Comparison of ENCODE assay signal across 8 mouse cellular contexts in the genomic region with DNA sequence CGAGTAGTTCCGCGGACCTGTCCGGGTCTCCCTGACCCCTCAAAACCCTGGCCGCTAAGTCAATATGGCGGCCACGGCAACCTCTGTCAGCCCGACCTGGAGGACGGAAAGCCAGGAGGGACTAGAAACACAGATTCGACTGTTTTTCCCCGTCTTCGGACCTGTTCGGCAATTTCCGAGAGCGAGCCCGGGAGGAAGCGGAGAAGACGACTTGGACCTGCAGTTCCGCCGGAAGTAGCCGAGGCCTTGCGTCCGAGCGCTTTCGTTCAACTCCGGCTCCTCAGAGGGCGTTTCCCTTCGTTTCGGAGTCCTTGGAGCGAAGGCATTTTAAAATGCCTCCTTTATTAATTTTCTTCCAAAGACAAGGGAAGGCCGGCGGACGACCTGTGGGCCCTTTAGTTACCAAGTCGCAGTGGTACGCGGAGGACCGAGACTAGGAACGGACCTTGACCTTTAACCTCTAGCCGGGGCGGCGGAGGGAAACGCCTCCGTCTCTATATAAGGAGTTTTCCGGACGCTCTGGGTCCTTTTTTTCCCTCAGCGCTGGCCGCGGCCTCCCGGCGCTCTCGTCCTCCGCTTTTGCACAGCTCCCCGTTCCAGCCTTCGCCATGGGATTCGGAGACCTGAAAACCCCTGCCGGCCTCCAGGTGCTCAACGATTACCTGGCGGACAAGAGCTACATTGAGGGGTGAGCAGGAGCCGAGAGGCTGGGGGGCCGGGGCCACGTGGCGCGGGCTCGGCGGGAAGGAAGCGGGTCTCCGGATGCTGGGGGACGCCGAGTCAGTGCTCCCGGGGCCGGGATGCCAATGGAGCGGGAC. TPM values are rescaled to one million over a fixed set of nuclear protein-coding genes. Genes with fewer than 3 reads are reported as not detected.
DNase-seq lines count a peak whose midpoint lies in the region; ATAC-seq lines count a peak whose summit lies in the region.

Gene Eef1b2 (plus strand): TSS at position 222 of the 818 bp plus-strand sequence.
Gene Ndufs1 (minus strand): TSS at position 230 of the 818 bp plus-strand sequence.

- peaks cover 32% of the 10 kb centered on the region for H3K36me3 ChIP-seq in hindbrain, embryonic 14.5 days (replicated peaks; ENCODE audit: control insufficient read depth, insufficient read depth)

- peak within 1 kb of the TSS; percentile 78 for H3K4me2 ChIP-seq in hindbrain, embryonic 14.5 days (replicated peaks)

- under 1% methylated on average over 72 of the region's 72 CpGs for WGBS in hindbrain, embryonic 14.5 days

- DNase-seq in R1 (ENCODE audit: low read depth, low spot score): peak; percentile 99
- DNase-seq in cerebellum, postnatal 25 days: peak; percentile 99
- peak; percentile 96 to 98 for DNase-seq in frontal cortex, postnatal 25 days (ENCODE audit: low spot score in 2 of 2)
- DNase-seq in hindbrain, embryonic 14.5 days (ENCODE audit: low spot score): peak; percentile 99
- peak; percentile 97 for DNase-seq in layer of hippocampus, postnatal 36 days
- peak; percentile 98 for DNase-seq in lung, postnatal 36 days
- DNase-seq in retina, postnatal 1 day: peak; percentile 99
- peak; percentile 95 to 98 for DNase-seq in urinary bladder, adult 18-20 months (ENCODE audit: low spot score in 2 of 2)

- peak within 1 kb of the TSS; percentile 90 for H3K27ac ChIP-seq in hindbrain, embryonic 14.5 days

- no peaks in the 10 kb centered on the region for H3K9me3 ChIP-seq in hindbrain, embryonic 14.5 days (ENCODE audit: control insufficient read depth, low read length)

- ATAC-seq in hindbrain, embryonic 14.5 days (ENCODE audit: low FRiP score): peak; percentile 93

- H3K4me1 ChIP-seq in hindbrain, embryonic 14.5 days (replicated peaks; ENCODE audit: control insufficient read depth, insufficient read depth, low read length): peaks cover 24% of the 10 kb centered on the region

- H3K4me3 ChIP-seq in hindbrain, embryonic 14.5 days (replicated peaks; ENCODE audit: low read length): peak within 1 kb of the TSS; percentile 84

- no peaks in the 10 kb centered on the region for H3K27me3 ChIP-seq in hindbrain, embryonic 14.5 days (ENCODE audit: control insufficient read depth, insufficient read depth, low read length)

- H3K9ac ChIP-seq in hindbrain, embryonic 14.5 days: peak within 1 kb of the TSS; percentile 92

RNA-seq across cellular contexts. Expression of gene Eef1b2, which starts in this region (rescaled TPM):
- 487 and 490 TPM in 2 replicates for polyA plus RNA-seq in hindbrain, embryonic 14.5 days (2014; fragmentation: Nextera tagmentation; extraction: Ambion mirVana)
- total RNA-seq in layer of hippocampus, postnatal 36 days (2021): 100 to 1,000 TPM; 345 to 386 TPM

RNA-seq across cellular contexts. Expression of gene Ndufs1, which starts in this region (rescaled TPM):
- polyA plus RNA-seq in hindbrain, embryonic 14.5 days (2014; fragmentation: Nextera tagmentation; extraction: Ambion mirVana): 153 and 159 TPM in 2 replicates
- total RNA-seq in layer of hippocampus, postnatal 36 days (2021): 100 to 1,000 TPM; 159 to 165 TPM

Comparison
In these comparisons a context has a peak if more than half of its experiments do, and no peak if none do; other contexts are left out.
1. Peak in every context shown above with its lines: DNase-seq, ATAC-seq, H3K4me3 ChIP-seq and H3K27ac ChIP-seq.